8 mouse cellular contexts compared by ENCODE assay signal in the genomic region with DNA sequence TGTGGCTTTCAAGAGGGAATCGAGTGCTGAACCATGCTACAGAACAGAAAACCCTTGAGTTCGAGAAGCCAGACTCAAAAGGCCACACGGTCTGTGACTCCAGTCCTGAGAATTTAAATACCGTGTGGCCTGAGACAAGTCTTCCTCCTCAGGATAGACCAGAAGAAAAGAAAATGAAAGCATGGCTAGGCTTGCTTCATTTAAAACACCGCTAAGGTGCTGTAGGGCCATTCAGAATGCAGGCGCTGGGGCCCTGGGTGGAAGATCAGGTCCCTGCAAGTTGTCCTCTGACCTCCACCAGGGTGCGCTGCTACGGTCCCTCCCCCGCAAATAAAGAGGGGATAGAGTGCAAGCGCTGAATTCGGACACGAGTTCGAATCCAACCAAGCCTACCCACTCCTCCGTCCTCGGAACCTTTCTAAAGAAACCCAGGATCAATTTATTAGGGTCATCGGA. TPM values are rescaled to one million over a fixed set of nuclear protein-coding genes. Genes with fewer than 3 reads are reported as not detected.
DNase-seq lines count a peak whose midpoint lies in the region; ATAC-seq and TF ChIP-seq lines count a peak whose summit lies in the region.

No protein-coding gene starts in this region.

- peaks cover 29% of the 10 kb centered on the region for H3K9me3 ChIP-seq in E14TG2a.4 (ENCODE audit: low read length)
- peaks cover 8% of the 10 kb centered on the region; the same call in 1 of the 2 replicates for H3K9me3 ChIP-seq in heart, embryonic 14.5 days (ENCODE audit: control insufficient read depth, low read length)
- peaks cover 20% of the 10 kb centered on the region for H3K9me3 ChIP-seq in megakaryocyte, embryonic 14.5 days

- peak overlapping the region; percentile 77 for H3K4me2 ChIP-seq in heart, embryonic 14.5 days (ENCODE audit: low read length)

- WGBS in heart, embryonic 14.5 days = 12% methylated on average over 16 of the region's 16 CpGs

- H3K27me3 ChIP-seq in E14TG2a.4 (ENCODE audit: insufficient read depth, low read length) = no peaks in the 10 kb centered on the region
- no peaks in the 10 kb centered on the region for H3K27me3 ChIP-seq in heart, embryonic 14.5 days (ENCODE audit: control insufficient read depth, insufficient read depth, low read length)
- no peaks in the 10 kb centered on the region for H3K27me3 ChIP-seq in megakaryocyte, embryonic 14.5 days (replicated peaks)

- DNase-seq in adrenal gland, adult 18-20 months (ENCODE audit: low spot score in 2 of 2) = peak; percentile 18 to 48
- DNase-seq in embryo, embryonic 10 days (ENCODE audit: low spot score) = peak; percentile 80
- DNase-seq in kidney, postnatal 14 days = peak; percentile 56
- DNase-seq in spleen, postnatal 14 days (ENCODE audit: low spot score in 2 of 2) = peak; percentile 51 to 64
- no peak for DNase-seq in frontal cortex, adult 2 months (ENCODE audit: extremely low spot score in 1 of 2, low spot score in 1 of 2)

- peak overlapping the region; percentile 80 for H3K9ac ChIP-seq in heart, embryonic 14.5 days (ENCODE audit: low read length)

- H3K36me3 ChIP-seq in E14TG2a.4 (ENCODE audit: insufficient read depth, low read length) = peaks cover 65% of the 10 kb centered on the region
- peaks cover 28% of the 10 kb centered on the region for H3K36me3 ChIP-seq in heart, embryonic 14.5 days (ENCODE audit: control insufficient read depth, insufficient read depth, low read length)
- peaks cover 46% of the 10 kb centered on the region for H3K36me3 ChIP-seq in megakaryocyte, embryonic 14.5 days (replicated peaks; ENCODE audit: low read length)

- no peak for ATAC-seq in heart, embryonic 14.5 days (ENCODE audit: insufficient number of reproducible peaks, insufficient read depth, low FRiP score, low read depth)

- H3K4me3 ChIP-seq in E14TG2a.4 (replicated peaks; ENCODE audit: low read length) = peak overlapping the region; percentile 100
- H3K4me3 ChIP-seq in heart, embryonic 14.5 days (ENCODE audit: control insufficient read depth in 1 of 2, insufficient read depth in 1 of 2, low read depth in 1 of 2, low read length in 2 of 2) = peak overlapping the region; percentile 68 to 76
- H3K4me3 ChIP-seq in megakaryocyte, embryonic 14.5 days (replicated peaks) = peak overlapping the region; percentile 94

- H3K27ac ChIP-seq in heart, embryonic 14.5 days (replicated peaks in 1 of 2; ENCODE audit: control insufficient read depth in 1 of 2, insufficient read depth in 1 of 2, low read depth in 2 of 2, low read length in 2 of 2) = peak overlapping the region in 1 of 2 experiments; percentile 44; a peak in 3 of 4 replicates

- H3K4me1 ChIP-seq in E14TG2a.4 (replicated peaks; ENCODE audit: low read depth, low read length) = peaks cover 56% of the 10 kb centered on the region
- peaks cover 6 to 11% of the 10 kb centered on the region in 2 experiments; a peak in 2 of 4 replicates for H3K4me1 ChIP-seq in heart, embryonic 14.5 days (ENCODE audit: control insufficient read depth in 2 of 2, insufficient read depth in 2 of 2, low read length in 2 of 2)
- peaks cover 33% of the 10 kb centered on the region for H3K4me1 ChIP-seq in megakaryocyte, embryonic 14.5 days

- TF ChIP-seq CTCF in E14TG2a.4 (conservative IDR thresholded peaks at IDR 0.05; ENCODE audit: low read length) = peak; percentile 65

RNA-seq across cellular contexts. Expression of gene Rfc5, which starts 0.5 kb away (rescaled TPM):
- total RNA-seq in adrenal gland, adult 18-20 months (2021) = 1 to 10 TPM; 4.6 to 7.3 TPM
- 53.9 and 54.5 TPM in 2 replicates for polyA plus RNA-seq in heart, embryonic 14.5 days (2014; fragmentation: Nextera tagmentation; extraction: Ambion mirVana)
- polyA plus RNA-seq in megakaryocyte, embryonic 14.5 days (2012; ENCODE audit: insufficient read depth, low replicate concordance) = 23.5 and 42.8 TPM in 2 replicates
- 15.4 and 15.6 TPM in 2 replicates for polyA plus RNA-seq in frontal cortex, adult 2 months (2012; rRNA removed)

RNA-seq across cellular contexts. Expression of gene Ksr2, which starts 25.5 kb away (rescaled TPM):
- 1 to 10 TPM; 4.3 to 4.5 TPM for total RNA-seq in adrenal gland, adult 18-20 months (2021)
- 0.09 and 0.12 TPM in 2 replicates for polyA plus RNA-seq in heart, embryonic 14.5 days (2014; fragmentation: Nextera tagmentation; extraction: Ambion mirVana)
- polyA plus RNA-seq in megakaryocyte, embryonic 14.5 days (2012; ENCODE audit: insufficient read depth, low replicate concordance) = 0.03 and 0.12 TPM in 2 replicates
- polyA plus RNA-seq in frontal cortex, adult 2 months (2012; rRNA removed) = 9.1 and 9.4 TPM in 2 replicates

RNA-seq across cellular contexts. Expression of gene Wsb2, which starts 31.2 kb away (rescaled TPM):
- 100 to 1,000 TPM; 126 to 138 TPM for total RNA-seq in adrenal gland, adult 18-20 months (2021)
- polyA plus RNA-seq in heart, embryonic 14.5 days (2014; fragmentation: Nextera tagmentation; extraction: Ambion mirVana) = 92.6 and 97.5 TPM in 2 replicates
- polyA plus RNA-seq in megakaryocyte, embryonic 14.5 days (2012; ENCODE audit: insufficient read depth, low replicate concordance) = 7.5 and 29.6 TPM in 2 replicates
- 328 and 398 TPM in 2 replicates for polyA plus RNA-seq in frontal cortex, adult 2 months (2012; rRNA removed)

Comparison
In these comparisons a context has a peak if more than half of its experiments do, and no peak if none do; other contexts are left out.
1. DNase-seq: peak in adrenal gland, adult 18-20 months (2 of 2), embryo, embryonic 10 days (single experiment), kidney, postnatal 14 days (single experiment) and spleen, postnatal 14 days (2 of 2); none in frontal cortex, adult 2 months (0 of 2).
2. Peak in every context shown above with its lines, with median percentiles within 50 percentile points of each other: H3K4me3 ChIP-seq.